Mouse (Mus musculus) hindbrain, embryonic 11.5 days (tissue): ENCODE measurements around the gene Ndufaf4. TPM values are rescaled to one million over a fixed set of nuclear protein-coding genes. Genes with fewer than 3 reads are reported as not detected.

Experiments
- ATAC-seq: fragments of 200-750 bp; cut with Nextera tagmentation; 2 replicates; pipeline ENCODE4 v1.8.0; 2017; ENCODE audit warnings: mild to moderate bottlenecking, moderate TSS enrichment, moderate library complexity; ENCODE audit not compliant: low FRiP score
- DNase-seq: peaks from one replicate; pipeline ENCODE4 v3.0.0-alpha.2; 2015; ENCODE audit warnings: low spot score
- H3K27ac ChIP-seq: fragments of 300-500 bp; sonication (generic); 2 replicates; pipeline ENCODE4 v1.5.1; 2014; ENCODE audit warnings: mild to moderate bottlenecking, low read depth, low read length
- H3K27me3 ChIP-seq: fragments of 300-500 bp; sonication (generic); 2 replicates; pipeline ENCODE4 v1.6.1; 2014; ENCODE audit warnings: mild to moderate bottlenecking, low read length, moderate library complexity, mixed read lengths; ENCODE audit not compliant: control insufficient read depth, insufficient read depth
- H3K36me3 ChIP-seq: fragments of 300-500 bp; sonication (generic); 2 replicates; pipeline ENCODE4 v1.6.1; 2014; ENCODE audit warnings: mild to moderate bottlenecking, low read length, moderate library complexity, mixed read lengths; ENCODE audit not compliant: control insufficient read depth, insufficient read depth
- H3K4me1 ChIP-seq: fragments of 300-500 bp; sonication (generic); replicated peaks from 2 replicates; pipeline ENCODE4 v1.6.1; 2014; ENCODE audit warnings: low read length, mixed read lengths; ENCODE audit not compliant: control insufficient read depth, insufficient read depth
- H3K4me2 ChIP-seq: fragments of 300-500 bp; sonication (generic); replicated peaks from 2 replicates; pipeline ENCODE4 v1.6.1; 2014; ENCODE audit warnings: mild to moderate bottlenecking, low read depth, low read length
- H3K4me3 ChIP-seq: fragments of 300-500 bp; sonication (generic); 2 replicates; pipeline ENCODE4 v1.5.1; 2014; ENCODE audit warnings: low read depth, low read length
- H3K9ac ChIP-seq: fragments of 300-500 bp; sonication (generic); 2 replicates; pipeline ENCODE4 v1.6.1; 2014; ENCODE audit warnings: low read depth, low read length
- H3K9me3 ChIP-seq: fragments of 300-500 bp; sonication (generic); 2 replicates; pipeline ENCODE4 v1.6.1; 2016; ENCODE audit warnings: low read length; ENCODE audit not compliant: control insufficient read depth
- WGBS: fragments of 180-500 bp; shearing (Covaris S2); extraction: QIAGEN DNeasy Blood & Tissue Kit; methylation state at CpG from one replicate; pipeline ENCODE4 v1.1.7; 2014; 5-methylcytosine and 5-hydroxymethylcytosine counted together
- polyA plus RNA-seq: library from polyadenylated mRNA; unstranded; fragments of >200 nt; fragmentation: Nextera tagmentation; extraction: Ambion mirVana; gene quantifications from 2 replicates; pipeline ENCODE4 v1.2.1, GENCODE M21; 2014

Ndufaf4 gene
- polyA plus RNA-seq, 1 experiment from 2014 or later = 68.2 TPM

DNA sequence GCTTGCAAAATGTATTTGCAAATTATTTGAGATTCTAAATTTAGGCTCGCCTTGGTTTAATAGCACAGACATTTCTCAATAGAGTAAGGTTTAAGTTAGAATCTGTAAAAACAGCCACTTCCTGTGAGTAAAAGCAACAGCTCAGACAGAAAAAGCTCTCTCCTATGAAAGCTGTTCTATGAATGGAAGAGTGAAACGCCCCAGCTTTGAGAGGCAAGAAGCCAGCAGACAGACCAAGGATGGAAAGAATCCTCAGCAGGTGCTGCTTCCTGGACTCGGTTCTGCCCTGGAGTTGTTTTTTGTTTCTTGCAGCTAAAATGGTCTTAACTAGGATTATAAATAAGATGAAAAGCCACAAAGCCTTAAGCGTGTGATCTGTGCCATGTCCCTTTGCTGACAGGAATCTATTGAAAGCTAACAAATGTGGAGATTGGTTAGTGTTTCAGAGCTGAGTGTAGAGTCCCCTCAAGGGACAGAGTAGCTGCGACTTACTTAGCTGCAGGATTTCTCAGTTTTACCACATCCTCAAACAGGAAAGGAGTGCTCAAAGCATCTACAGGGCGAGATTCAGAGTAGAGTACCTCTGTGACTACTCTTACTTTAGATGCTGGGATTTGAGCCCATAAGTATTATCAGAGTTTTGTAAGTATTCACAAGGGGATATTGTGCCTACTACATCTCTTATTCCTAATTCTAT lies 45.0 kb downstream of the Ndufaf4 start:
- 70% methylated on average over 6 of the region's 6 CpGs for WGBS

More for the DNA sequence above, 45.0 kb downstream of the Ndufaf4 start:
- H3K4me2 ChIP-seq = no peak overlapping the region
- no peaks in the 10 kb centered on the region for H3K36me3 ChIP-seq
- no peaks in the 10 kb centered on the region for H3K4me1 ChIP-seq
- H3K27me3 ChIP-seq = no peaks in the 10 kb centered on the region
- H3K4me3 ChIP-seq = no peak overlapping the region
- no peak overlapping the region for H3K9ac ChIP-seq
- ATAC-seq = no peak
- no peak for DNase-seq
- no peak overlapping the region for H3K27ac ChIP-seq
- no peaks in the 10 kb centered on the region for H3K9me3 ChIP-seq

Other genes with a start within 250 kb of the Ndufaf4 start
- gene Klhl32, start 47.0 kb upstream of the Ndufaf4 start, polyA plus RNA-seq = 8.2 and 10.6 TPM in 2 replicates
- 2.8 and 3.5 TPM in 2 replicates for gene Gpr63, start 68.3 kb downstream of the Ndufaf4 start, polyA plus RNA-seq